Mouse (Mus musculus) MEL (cell line): ENCODE measurements around the gene Lrrc49. TPM values are rescaled to one million over a fixed set of nuclear protein-coding genes. Genes with fewer than 3 reads are reported as not detected.

Experiments used
- DNase-seq: peaks from one replicate; pipeline ENCODE4 v3.0.0; 2011; ENCODE audit warnings: low read depth, low spot score
- H3K27ac ChIP-seq: 2 replicates; pipeline ENCODE4 v1.5.1; 2012; ENCODE audit warnings: low read depth, mild to moderate bottlenecking, control low read depth, low read length, moderate library complexity; ENCODE audit not compliant: control insufficient read depth
- H3K27me3 ChIP-seq, 2 experiments: fragments of 150-350 bp in 1 of 2; sonication (generic) in 1 of 2; 2 replicates each; pipeline ENCODE4 v1.6.1; 2012; ENCODE audit warnings: low read length in 2 of 2, mild to moderate bottlenecking in 2 of 2, improper control_type of control experiment in 1 of 2, moderate library complexity in 1 of 2; ENCODE audit not compliant: insufficient read depth in 2 of 2, control insufficient read depth in 1 of 2
- H3K36me3 ChIP-seq, 2 experiments: 2 replicates each; pipeline ENCODE4 v1.6.1; 2012 to 2014; ENCODE audit warnings: low read length in 2 of 2, improper control_type of control experiment in 1 of 2, inconsistent platforms in 1 of 2, mild to moderate bottlenecking in 1 of 2; ENCODE audit not compliant: insufficient read depth in 2 of 2, control insufficient read depth in 1 of 2
- H3K4me1 ChIP-seq, 2 experiments: fragments of 150-350 bp in 1 of 2; sonication (generic) in 1 of 2; 2 replicates each; pipeline ENCODE4 v1.6.1; 2012; ENCODE audit warnings: low read length in 2 of 2, improper control_type of control experiment in 1 of 2, mild to moderate bottlenecking in 1 of 2; ENCODE audit not compliant: insufficient read depth in 2 of 2, control insufficient read depth in 1 of 2
- H3K4me3 ChIP-seq, 2 experiments: fragments of 150-350 bp in 1 of 2; sonication (generic) in 1 of 2; 2 replicates each; pipeline ENCODE4 v1.5.1; 2012; ENCODE audit warnings: low read depth in 2 of 2, low read length in 2 of 2, mild to moderate bottlenecking in 2 of 2, moderate library complexity in 2 of 2, control low read depth in 1 of 2, improper control_type of control experiment in 1 of 2; ENCODE audit not compliant: control insufficient read depth in 1 of 2, insufficient read depth in 1 of 2
- H3K79me2 ChIP-seq: 2 replicates; pipeline ENCODE4 v1.6.1; 2012; ENCODE audit warnings: mild to moderate bottlenecking, low read length, moderate library complexity; ENCODE audit not compliant: control insufficient read depth, poor library complexity, insufficient read depth
- H3K9ac ChIP-seq: 2 replicates; pipeline ENCODE4 v1.6.1; 2012; ENCODE audit warnings: low read depth, mild to moderate bottlenecking, control low read depth, low read length, moderate library complexity; ENCODE audit not compliant: control insufficient read depth, poor library complexity, severe bottlenecking
- H3K9me3 ChIP-seq: fragments of 150-350 bp; sonication (generic); replicated peaks from 2 replicates; pipeline ENCODE4 v1.6.1; 2012; ENCODE audit warnings: mild to moderate bottlenecking, low read length, improper control_type of control experiment, moderate library complexity; ENCODE audit not compliant: insufficient read depth
- CHD1 ChIP-seq: IDR thresholded peaks from 2 replicates; pipeline ENCODE4 v1.6.1; 2012; ENCODE audit warnings: low read depth, mild to moderate bottlenecking, inconsistent platforms, low read length, improper control_type of control experiment
- CHD2 ChIP-seq: IDR thresholded peaks from 2 replicates; pipeline ENCODE4 v1.6.1; 2011; ENCODE audit warnings: low read length, improper control_type of control experiment
- E2F4 ChIP-seq: IDR thresholded peaks from 2 replicates; pipeline ENCODE4 v1.6.1; 2011; ENCODE audit warnings: low read depth, low read length, improper control_type of control experiment, borderline replicate concordance
- ETS1 ChIP-seq: IDR thresholded peaks from 2 replicates; pipeline ENCODE4 v1.6.1; 2012; ENCODE audit warnings: low read depth, mild to moderate bottlenecking, inconsistent platforms, low read length, improper control_type of control experiment, moderate library complexity
- MAFK ChIP-seq: IDR thresholded peaks from 2 replicates; pipeline ENCODE4 v1.6.1; 2011; ENCODE audit warnings: low read depth, mild to moderate bottlenecking, low read length, improper control_type of control experiment, borderline replicate concordance
- MAX ChIP-seq: IDR thresholded peaks from 2 replicates; pipeline ENCODE4 v1.6.1; 2011; ENCODE audit warnings: low read length, improper control_type of control experiment
- POLR2AphosphoS2 ChIP-seq: IDR thresholded peaks from 2 replicates; pipeline ENCODE4 v1.6.1; 2011; ENCODE audit warnings: low read length, improper control_type of control experiment
- SIN3A ChIP-seq: IDR thresholded peaks from 2 replicates; pipeline ENCODE4 v1.6.1; 2012; ENCODE audit warnings: low read length, improper control_type of control experiment, inconsistent platforms
- TBP ChIP-seq: IDR thresholded peaks from 2 replicates; pipeline ENCODE4 v1.8.0; 2011; ENCODE audit warnings: low read depth, low read length, improper control_type of control experiment
- TCF12 ChIP-seq: IDR thresholded peaks from 2 replicates; pipeline ENCODE4 v1.6.1; 2014; ENCODE audit warnings: low read depth, mild to moderate bottlenecking, inconsistent platforms, low read length, improper control_type of control experiment, moderate library complexity
- USF1 ChIP-seq: IDR thresholded peaks from 2 replicates; pipeline ENCODE4 v1.6.1; 2014; ENCODE audit warnings: low read depth, mild to moderate bottlenecking, inconsistent platforms, low read length, improper control_type of control experiment, moderate library complexity
- ZKSCAN1 ChIP-seq: IDR thresholded peaks from 2 replicates; pipeline ENCODE4 v1.6.1; 2012; ENCODE audit warnings: low read depth, mild to moderate bottlenecking, inconsistent platforms, low read length, improper control_type of control experiment, moderate library complexity
- polyA plus RNA-seq, 2 experiments: library from polyadenylated mRNA; stranded (reverse) in 1 of 2; unstranded in 1 of 2; fragments of >175 nt in 1 of 2; fragments of >200 nt in 1 of 2; gene quantifications; 2 replicates each; pipeline versions ENCODE4 v1.2.1 to v1.2.4; 2012; ENCODE audit warnings: low replicate concordance in 2 of 2, low read depth in 1 of 2; ENCODE audit not compliant: insufficient read length in 2 of 2, insufficient read depth in 1 of 2, missing spikeins in 1 of 2
- total RNA-seq: library from RNA; depleted of rRNA; stranded (reverse); fragments of 300-350 nt; gene quantifications from 2 replicates; pipeline ENCODE4 v1.2.3, GENCODE M21; 2012

The Lrrc49 gene
- total and polyA plus RNA-seq, 3 experiments, result 2.7 to 5.5 TPM; not detected in 1

DNA sequence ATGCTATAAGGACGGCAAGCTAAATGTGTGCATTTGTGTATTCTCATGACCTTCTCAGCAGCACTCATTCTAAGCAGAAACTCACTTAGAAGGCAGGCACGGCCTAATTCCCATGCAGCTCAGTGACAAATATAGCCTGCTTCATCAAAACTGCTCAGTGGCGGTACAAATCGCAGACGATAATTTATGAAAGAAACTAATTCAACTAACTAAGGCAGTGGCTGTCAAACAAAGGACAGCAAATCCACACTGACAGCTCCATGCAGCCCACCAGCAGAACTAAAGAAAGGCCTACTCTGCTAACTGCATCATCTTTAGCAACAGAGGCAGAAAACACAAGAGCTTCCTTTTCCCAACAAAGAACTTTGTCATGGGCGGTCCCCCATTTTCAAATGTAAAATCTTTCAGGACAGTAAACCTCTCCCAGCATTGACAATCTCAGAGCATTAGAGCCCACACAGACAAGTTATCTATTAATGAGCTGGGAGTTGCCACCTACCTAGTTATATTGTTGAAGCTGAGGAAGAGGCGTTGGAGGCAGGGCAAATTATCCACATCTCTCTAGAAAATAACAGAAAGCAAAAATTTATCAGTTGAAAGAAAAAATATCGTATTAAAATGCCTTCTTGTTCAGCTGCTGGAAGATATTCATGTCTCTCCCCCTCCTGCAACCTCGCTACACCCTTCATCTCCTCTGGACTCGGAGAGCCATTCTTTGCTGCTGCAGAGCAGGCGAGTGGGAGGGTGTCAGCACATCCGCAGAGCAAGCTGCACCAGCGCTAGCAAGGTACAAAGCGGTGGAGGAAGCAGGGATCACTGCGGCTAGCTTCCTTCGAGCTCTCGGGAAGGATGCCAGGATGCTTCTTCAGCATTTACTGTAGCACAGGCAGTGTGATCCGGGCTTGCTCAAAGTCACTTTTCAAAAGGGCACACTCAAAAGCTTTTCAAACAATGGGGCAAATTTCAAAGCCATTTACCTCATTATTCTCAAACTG, 38.7 kb downstream of the Lrrc49 start:
- no peak overlapping the region for H3K9ac ChIP-seq
- H3K36me3 ChIP-seq, result peaks cover 0 to 12% of the 10 kb centered on the region in 2 experiments; a peak in 2 of 4 replicates
- TF ChIP-seq TBP (no peak), USF1 (no peak), POLR2AphosphoS2 (no peak)
- TF ChIP-seq, all 39 proteins: peak for 0
- DNase-seq, result no peak
- Histone ChIP-seq H3K27me3 (no peaks in the 10 kb centered on the region), H3K79me2 (no peaks in the 10 kb centered on the region), H3K4me3 (no peak overlapping the region), H3K4me1 (peaks cover 0 to 3% of the 10 kb centered on the region in 2 experiments; a peak in 1 of 4 replicates), H3K27ac (no peak overlapping the region), H3K9me3 (no peaks in the 10 kb centered on the region)

DNA sequence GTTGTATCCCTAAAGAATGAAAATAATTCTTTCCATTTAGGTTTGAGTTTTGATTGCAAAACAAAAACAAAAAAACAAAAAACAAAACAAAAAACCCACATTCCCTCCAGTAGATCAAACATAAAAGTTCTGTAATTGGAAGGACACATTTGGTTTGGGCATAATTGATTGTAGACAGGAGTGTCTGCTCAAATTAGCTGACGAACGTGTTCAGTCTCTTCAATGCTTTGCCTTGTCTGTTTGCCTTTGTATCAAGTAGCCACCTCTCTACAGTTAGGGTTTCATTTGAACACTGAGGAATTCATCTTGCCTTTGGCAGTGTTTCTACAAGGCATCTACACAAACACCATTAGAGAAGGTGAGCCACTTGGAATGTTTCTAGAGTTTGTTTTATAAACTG, 54.4 kb downstream of the Lrrc49 start:
- no peak overlapping the region for H3K27ac ChIP-seq
- H3K79me2 ChIP-seq, result no peaks in the 10 kb centered on the region
- no peaks in the 10 kb centered on the region for H3K9me3 ChIP-seq
- H3K36me3 ChIP-seq, result no peaks in the 10 kb centered on the region
- H3K9ac ChIP-seq, result no peak overlapping the region
- no peak overlapping the region for H3K4me3 ChIP-seq
- DNase-seq, result no peak
- peaks cover 0 to 2% of the 10 kb centered on the region in 2 experiments; a peak in 1 of 4 replicates for H3K4me1 ChIP-seq
- H3K27me3 ChIP-seq, result no peaks in the 10 kb centered on the region
- no peak for TF ChIP-seq MAX
- no peak for TF ChIP-seq TBP
- no peak for TF ChIP-seq E2F4
- TF ChIP-seq ETS1, result no peak

DNA sequence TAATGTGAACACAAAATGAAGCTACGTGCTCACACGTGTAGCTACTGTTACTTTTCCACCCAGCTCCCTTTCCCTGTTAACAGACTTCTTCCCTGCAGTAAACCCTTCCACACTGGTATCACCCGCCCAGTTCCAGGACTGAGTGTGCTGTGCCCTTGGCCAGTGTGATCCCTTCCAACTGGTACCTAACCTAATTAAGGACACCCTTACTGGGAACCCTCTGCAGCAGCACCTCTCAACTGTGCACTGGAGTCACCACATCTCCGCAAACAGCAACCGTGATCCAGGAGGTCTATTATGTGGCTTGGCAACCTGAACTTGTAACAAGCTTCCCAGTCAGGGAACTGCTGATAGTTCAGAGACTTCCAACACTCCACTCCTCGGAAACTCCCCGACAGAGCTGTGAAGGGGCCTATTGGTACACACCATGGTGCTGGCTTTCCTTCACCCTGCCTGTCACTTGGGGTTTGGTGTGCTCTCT, 61.6 kb downstream of the Lrrc49 start:
- H3K36me3 ChIP-seq, result no peaks in the 10 kb centered on the region
- no peaks in the 10 kb centered on the region for H3K27me3 ChIP-seq
- H3K27ac ChIP-seq, result no peak overlapping the region
- H3K4me1 ChIP-seq, result no peaks in the 10 kb centered on the region
- no peak for DNase-seq
- TF ChIP-seq CHD2 (no peak), TBP (no peak), CHD1 (no peak), SIN3A (no peak), TCF12 (no peak), POLR2AphosphoS2 (no peak), MAFK (no peak), ZKSCAN1 (no peak)
- H3K79me2 ChIP-seq, result no peaks in the 10 kb centered on the region
- no peak overlapping the region for H3K9ac ChIP-seq
- no peaks in the 10 kb centered on the region for H3K9me3 ChIP-seq
- no peak overlapping the region for H3K4me3 ChIP-seq
